Mouse (Mus musculus): Measurements from ENCODE around the gene Kcnj10. TPM values are rescaled to one million over a fixed set of nuclear protein-coding genes. Genes with fewer than 3 reads are reported as not detected.

The Kcnj10 gene
- total RNA-seq, 2 experiments from 2014 or later = 84.0 to 88.1 TPM

DNA sequence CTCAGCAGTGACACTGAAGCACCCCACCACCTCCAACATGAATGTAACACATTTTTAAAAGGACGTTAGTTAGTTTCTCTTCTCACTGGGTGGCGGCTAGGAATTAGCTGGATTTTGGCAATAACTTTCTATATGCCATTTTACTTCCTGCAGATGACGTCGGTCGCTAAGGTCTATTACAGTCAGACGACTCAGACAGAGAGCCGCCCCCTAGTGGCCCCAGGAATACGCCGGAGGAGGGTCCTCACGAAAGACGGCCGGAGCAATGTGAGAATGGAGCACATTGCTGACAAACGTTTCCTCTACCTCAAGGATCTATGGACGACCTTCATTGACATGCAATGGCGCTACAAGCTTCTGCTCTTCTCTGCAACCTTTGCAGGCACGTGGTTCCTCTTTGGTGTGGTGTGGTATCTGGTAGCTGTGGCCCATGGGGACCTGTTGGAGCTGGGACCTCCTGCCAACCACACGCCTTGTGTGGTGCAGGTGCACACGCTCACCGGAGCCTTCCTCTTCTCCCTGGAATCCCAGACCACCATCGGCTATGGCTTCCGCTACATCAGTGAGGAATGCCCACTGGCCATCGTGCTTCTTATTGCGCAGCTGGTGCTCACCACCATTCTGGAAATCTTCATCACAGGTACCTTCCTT, 27.9 kb downstream of the Kcnj10 start:
- peak in 1 of 2 experiments; percentile 55 for DNase-seq (ENCODE audit: extremely low spot score in 1 of 2, low spot score in 1 of 2)

GRCm38 (mm10) chr1:172376198-172376667, 35.2 kb downstream of the Kcnj10 start, which contains the start of gene Pigm:
TSS of gene Pigm (plus strand) at chr1:172376546.
- peak; percentile 94 to 95 for DNase-seq (ENCODE audit: extremely low spot score in 1 of 2, low spot score in 1 of 2)

DNA sequence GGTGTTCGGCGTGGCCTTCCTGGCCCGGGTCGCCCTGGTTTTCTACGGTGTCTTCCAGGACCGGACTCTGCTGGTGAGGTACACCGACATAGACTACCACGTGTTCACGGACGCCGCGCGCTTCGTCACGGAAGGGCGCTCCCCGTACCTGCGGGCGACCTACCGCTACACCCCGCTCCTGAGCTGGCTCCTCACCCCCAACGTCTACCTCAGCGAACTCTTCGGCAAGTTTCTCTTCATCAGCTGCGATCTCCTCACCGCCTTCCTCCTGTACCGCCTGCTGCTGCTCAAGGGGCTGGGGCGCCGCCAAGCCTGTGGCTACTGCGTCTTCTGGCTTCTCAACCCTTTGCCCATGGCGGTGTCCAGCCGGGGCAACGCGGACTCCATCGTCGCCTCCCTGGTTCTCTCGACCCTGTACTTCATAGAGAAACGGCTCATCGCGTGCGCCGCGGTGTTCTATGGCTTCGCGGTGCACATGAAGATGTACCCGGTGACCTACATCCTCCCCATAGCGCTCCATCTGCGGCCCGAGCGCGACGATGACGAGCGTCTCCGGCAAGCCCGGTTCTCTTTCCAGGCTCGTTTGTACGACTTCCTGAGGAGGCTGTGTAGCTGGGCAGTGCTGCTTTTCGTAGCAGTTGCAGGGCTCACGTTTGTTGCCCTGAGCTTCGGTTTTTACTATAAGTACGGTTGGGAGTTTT, 35.9 kb downstream of the Kcnj10 start:
- no peak for DNase-seq (ENCODE audit: extremely low spot score in 1 of 2, low spot score in 1 of 2)

DNA sequence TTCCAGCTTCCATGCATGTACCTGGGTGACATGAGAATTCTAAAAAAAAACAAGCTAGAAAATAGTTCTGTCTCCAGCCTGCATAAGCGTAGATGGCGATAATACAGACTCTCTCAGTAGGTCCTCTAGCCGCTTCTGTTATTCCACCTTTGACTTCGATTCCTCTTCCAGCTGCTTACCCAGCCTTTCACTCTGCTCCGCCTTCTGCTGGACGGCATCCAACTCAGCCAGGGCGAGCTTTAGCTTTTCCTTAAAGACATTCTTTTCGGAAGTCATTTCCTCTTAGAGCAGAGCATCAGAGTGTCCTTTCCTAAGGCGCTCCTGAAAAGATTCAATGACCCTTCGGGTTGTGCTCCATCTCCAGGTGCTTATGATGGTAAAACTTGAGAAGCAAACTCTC, 39.1 kb downstream of the Kcnj10 start:
- no peak for DNase-seq (ENCODE audit: extremely low spot score in 1 of 2, low spot score in 1 of 2)

DNA sequence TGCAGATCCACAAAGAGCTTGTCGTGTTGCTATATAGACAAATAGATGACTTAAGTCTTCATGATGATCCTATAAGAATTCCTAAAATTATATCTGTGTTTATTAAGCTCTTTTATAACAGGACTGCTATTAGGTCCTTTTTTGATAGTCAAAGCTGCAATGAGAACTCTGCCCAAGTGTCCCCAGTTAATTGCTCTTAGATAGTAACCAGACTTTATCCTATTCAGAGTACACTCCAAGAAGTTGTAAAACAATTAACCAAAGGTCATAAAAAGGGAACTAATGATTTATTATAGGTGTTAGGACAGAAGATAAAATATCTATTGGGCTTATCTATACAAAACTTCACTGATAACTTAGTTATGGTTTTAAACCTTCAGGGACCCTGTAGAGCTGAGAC, 41.1 kb downstream of the Kcnj10 start:
- DNase-seq (ENCODE audit: extremely low spot score in 1 of 2, low spot score in 1 of 2) = no peak

DNA sequence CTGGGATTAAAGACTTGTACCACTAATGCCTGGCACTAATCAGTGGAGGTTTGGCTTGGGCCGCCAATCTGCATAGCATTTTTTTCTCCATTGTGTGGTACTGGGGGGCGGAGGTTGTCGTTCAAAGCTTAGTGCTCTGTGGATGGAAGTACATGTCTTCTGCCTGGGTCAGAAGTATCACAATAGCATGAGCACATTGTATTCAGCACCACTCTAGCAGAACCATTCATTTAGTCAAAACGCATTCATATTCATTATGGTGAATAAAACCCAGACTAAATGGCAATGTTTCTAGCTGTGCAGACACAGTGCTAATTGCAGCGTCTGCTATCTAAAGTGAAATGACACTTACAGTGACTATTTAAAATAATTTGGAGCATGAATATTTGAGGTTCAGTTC, 46.2 kb downstream of the Kcnj10 start:
- DNase-seq (ENCODE audit: extremely low spot score in 1 of 2, low spot score in 1 of 2) = no peak

DNA sequence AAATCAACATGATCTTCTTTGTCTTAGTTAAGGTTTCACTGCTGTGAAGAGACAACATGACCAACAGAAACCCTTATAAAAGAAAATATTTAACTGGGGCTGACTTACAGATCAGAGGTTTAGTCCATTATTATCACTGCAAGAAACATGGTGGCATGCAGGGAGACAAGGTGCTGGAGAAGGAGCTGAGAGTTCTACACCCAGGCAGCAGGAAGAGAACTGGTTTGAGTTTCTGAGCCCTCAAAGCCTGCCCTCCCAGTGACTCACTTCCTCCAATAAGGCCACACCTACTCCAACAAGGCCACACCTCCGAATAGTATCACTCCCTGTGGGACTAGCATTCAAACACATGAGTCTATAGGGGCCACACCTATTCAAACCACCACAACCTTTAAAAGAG, 49.8 kb downstream of the Kcnj10 start:
- DNase-seq (ENCODE audit: extremely low spot score in 1 of 2, low spot score in 1 of 2) = no peak

GRCm38 (mm10) chr1:172391807-172392581, 51.0 kb downstream of the Kcnj10 start:
- peak in 1 of 2 experiments; percentile 27 for DNase-seq (ENCODE audit: extremely low spot score in 1 of 2, low spot score in 1 of 2)

DNA sequence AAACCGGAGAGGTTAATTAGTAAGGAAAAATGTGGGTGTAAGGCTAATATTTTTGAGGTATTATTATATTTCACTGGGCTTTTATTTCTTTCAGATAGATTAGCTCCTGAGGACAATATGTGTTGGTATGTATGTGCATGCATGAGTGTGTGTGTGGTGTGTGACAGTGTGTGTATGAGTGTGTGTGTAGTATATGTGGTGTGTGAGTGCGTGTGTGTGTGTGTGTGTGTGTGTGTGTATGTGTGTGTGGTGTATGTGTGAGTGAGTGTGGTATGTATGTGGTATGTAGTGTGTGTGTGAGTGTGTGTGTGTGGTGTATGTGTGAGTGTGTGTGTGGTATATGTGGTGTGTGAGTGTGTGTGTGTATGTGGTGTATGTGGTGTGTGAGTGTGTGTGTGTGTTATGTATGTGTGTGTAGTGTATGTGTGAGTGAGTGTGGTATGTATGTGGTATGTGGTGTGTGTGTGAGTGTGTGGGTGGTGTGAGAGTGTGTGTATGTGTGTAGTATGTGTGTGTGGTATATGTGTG, 51.7 kb downstream of the Kcnj10 start:
- DNase-seq (ENCODE audit: extremely low spot score in 1 of 2, low spot score in 1 of 2) = no peak

DNA sequence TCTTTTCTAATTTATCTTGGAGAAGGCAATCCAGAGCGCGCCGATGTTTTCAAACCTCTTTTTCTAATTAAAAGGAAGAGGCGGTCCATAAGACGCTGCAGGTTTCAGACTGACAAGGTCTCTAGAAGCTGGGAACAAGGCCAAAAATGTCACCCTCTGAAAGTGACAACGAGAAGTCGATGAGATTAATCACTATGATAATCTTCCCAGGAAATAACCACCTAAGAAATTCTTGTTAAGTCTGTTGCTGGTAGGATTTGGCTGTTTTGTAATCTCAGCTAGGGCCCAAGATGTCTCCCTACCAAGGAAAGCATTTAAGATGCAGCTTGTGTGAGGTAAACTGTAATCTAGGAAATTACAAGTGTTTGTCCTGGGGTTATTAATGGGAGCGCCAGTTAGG, 52.7 kb downstream of the Kcnj10 start:
- DNase-seq (ENCODE audit: extremely low spot score in 1 of 2, low spot score in 1 of 2) = no peak

GRCm38 (mm10) chr1:172396996-172397752, 56.2 kb downstream of the Kcnj10 start:
- DNase-seq (ENCODE audit: extremely low spot score in 1 of 2, low spot score in 1 of 2) = no peak

DNA sequence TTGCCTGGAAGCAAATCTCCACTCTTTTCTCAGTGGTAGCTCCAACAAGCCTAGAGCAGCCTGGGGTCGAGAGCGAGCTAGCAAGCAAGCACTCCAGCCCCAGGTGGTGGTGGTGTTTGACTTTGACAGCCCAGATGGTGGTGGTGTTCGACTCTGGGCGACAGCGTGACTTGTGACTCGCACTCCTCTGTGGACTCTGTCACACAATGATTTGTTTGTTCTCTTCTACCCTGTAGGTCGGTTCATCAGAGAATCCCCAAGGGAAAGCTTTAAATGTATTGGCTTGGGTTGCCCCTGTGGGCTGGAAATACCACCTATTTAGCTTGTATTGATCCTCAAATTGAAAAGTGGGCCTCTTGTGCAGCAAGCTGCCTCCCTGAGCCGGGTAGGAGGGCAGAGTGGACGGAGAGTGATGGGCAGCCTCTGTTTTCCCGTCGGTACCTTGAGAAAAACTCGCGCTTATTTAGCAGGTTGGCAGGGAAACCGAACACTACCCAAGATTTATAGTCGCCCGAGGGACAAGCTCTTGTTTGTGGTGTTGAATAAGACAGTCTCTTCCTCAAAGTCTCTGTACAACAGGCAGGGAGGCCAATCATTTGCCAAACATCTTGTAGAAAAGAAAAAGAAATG, 65.2 kb downstream of the Kcnj10 start:
- DNase-seq (ENCODE audit: extremely low spot score in 1 of 2, low spot score in 1 of 2) = no peak

DNA sequence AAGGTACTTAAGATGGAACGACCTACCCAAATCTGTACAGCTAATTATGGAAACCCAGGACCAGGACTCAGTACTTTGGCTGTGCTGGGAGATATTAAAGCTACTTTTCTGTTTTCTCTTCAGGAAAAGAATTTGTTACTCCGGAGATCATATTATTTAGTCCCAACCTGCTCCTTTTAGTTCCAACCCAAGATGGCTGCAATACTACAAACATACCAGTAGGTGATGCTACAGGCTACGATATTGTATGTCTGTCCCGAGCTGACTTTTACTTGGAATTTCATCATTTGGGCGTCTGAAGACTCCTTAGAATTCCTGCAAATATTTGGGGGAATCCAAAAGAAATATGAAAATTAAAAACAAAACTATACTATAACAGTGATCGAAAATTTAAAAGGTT, 68.0 kb downstream of the Kcnj10 start:
- DNase-seq (ENCODE audit: extremely low spot score in 1 of 2, low spot score in 1 of 2) = no peak

GRCm38 (mm10) chr1:172409431-172409830, 68.4 kb downstream of the Kcnj10 start:
- no peak for DNase-seq (ENCODE audit: extremely low spot score in 1 of 2, low spot score in 1 of 2)

GRCm38 (mm10) chr1:172410806-172411205, 69.8 kb downstream of the Kcnj10 start:
- DNase-seq (ENCODE audit: extremely low spot score in 1 of 2, low spot score in 1 of 2) = peak in 1 of 2 experiments; percentile 68

- DNase-seq (ENCODE audit: extremely low spot score in 1 of 2, low spot score in 1 of 2) = peak; percentile 70 to 93
These were observed 71.2 kb downstream of the Kcnj10 start for GRCm38 (mm10) chr1:172412204-172412603.

DNA sequence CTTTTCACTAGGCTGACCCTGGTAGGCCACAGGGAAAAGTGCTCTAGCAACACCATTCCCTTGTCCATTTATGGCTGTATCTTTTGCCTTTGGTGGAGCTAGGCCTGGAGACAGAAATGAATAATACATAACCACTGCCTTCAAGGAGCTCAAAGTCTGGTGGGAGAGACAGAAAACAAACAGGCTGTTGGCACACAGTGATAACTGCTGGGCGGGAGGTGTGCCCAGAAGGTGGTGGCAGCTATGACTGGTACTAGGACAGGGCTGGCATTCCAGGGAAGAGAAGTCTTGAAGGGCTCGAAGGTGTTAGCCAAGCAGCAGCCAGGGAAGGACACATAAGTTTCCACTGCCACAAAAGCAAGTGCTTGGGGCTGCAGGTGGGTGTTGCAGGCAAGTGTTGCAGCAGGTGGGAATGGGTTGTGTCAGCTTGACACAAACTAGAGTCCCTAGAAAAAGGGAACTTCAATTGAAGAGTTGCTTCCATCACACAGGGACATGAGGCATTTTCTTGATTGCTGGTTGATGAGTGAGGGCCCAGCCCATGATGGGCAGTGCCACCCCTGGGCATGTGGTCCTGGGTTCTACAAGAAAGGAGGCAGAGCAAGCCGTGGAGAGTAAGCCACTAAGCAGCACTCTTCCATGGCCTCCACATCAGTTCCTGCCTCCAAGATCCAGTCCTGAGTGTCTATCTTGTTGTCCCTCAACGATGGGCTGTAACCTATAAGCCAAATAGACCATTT, 72.7 kb downstream of the Kcnj10 start:
- no peak for DNase-seq (ENCODE audit: extremely low spot score in 1 of 2, low spot score in 1 of 2)

- no peak for DNase-seq (ENCODE audit: extremely low spot score in 1 of 2, low spot score in 1 of 2)
These were observed 73.2 kb downstream of the Kcnj10 start for GRCm38 (mm10) chr1:172414231-172414585.

- no peak for DNase-seq (ENCODE audit: extremely low spot score in 1 of 2, low spot score in 1 of 2)
These were observed 74.1 kb downstream of the Kcnj10 start for GRCm38 (mm10) chr1:172415061-172415460.

Measured in layer of hippocampus, postnatal 25 days (tissue).